Mouse (Mus musculus) intestine, embryonic 14.5 days (tissue): Measurements from ENCODE around the gene Cuedc1. TPM values are rescaled to one million over a fixed set of nuclear protein-coding genes. Genes with fewer than 3 reads are reported as not detected.
"Not testable (repeated sequence)": the region's sequence is repeated elsewhere in the genome, so short reads cannot be mapped to it uniquely, and the experiment has no call there.

ENCODE experiments used
- ATAC-seq: fragments of 200-750 bp; cut with Nextera tagmentation; replicated peaks from 2 replicates; pipeline ENCODE4 v1.8.0; 2017; ENCODE audit warnings: low read depth, moderate number of reproducible peaks, moderate TSS enrichment, moderate library complexity; ENCODE audit not compliant: low FRiP score, low TSS enrichment
- DNase-seq: peaks from one replicate; pipeline ENCODE4 v3.0.0-alpha.2; 2018; ENCODE audit warnings: low spot score
- H3K27ac ChIP-seq: fragments of 300-500 bp; sonication (generic); 2 replicates; pipeline ENCODE4 v1.5.1; 2014; ENCODE audit warnings: low read depth, mild to moderate bottlenecking, control low read depth
- H3K27me3 ChIP-seq: fragments of 300-500 bp; sonication (generic); replicated peaks from 2 replicates; pipeline ENCODE4 v1.6.1; 2014; ENCODE audit warnings: low read length, control low read depth; ENCODE audit not compliant: control insufficient read depth, insufficient read depth
- H3K36me3 ChIP-seq: fragments of 300-500 bp; sonication (generic); 2 replicates; pipeline ENCODE4 v1.6.1; 2014; ENCODE audit warnings: low read length, control low read depth; ENCODE audit not compliant: control insufficient read depth, insufficient read depth
- H3K4me1 ChIP-seq: fragments of 300-500 bp; sonication (generic); replicated peaks from 2 replicates; pipeline ENCODE4 v1.6.1; 2014; ENCODE audit warnings: low read length, control low read depth, mixed read lengths; ENCODE audit not compliant: control insufficient read depth, insufficient read depth
- H3K4me2 ChIP-seq: fragments of 300-500 bp; sonication (generic); 2 replicates; pipeline ENCODE4 v1.6.1; 2014; ENCODE audit warnings: low read length
- H3K4me3 ChIP-seq: fragments of 300-500 bp; sonication (generic); 2 replicates; pipeline ENCODE4 v1.5.1; 2014; ENCODE audit warnings: low read depth, low read length, control low read depth, mixed read lengths
- H3K9ac ChIP-seq: fragments of 300-500 bp; sonication (generic); 2 replicates; pipeline ENCODE4 v1.6.1; 2014; ENCODE audit warnings: mild to moderate bottlenecking, low read length
- H3K9me3 ChIP-seq: fragments of 300-500 bp; sonication (generic); 2 replicates; pipeline ENCODE4 v1.6.1; 2016; ENCODE audit warnings: low read length, control low read depth; ENCODE audit not compliant: control insufficient read depth
- WGBS: fragments of 180-500 bp; shearing (Covaris S2); extraction: QIAGEN DNeasy Blood & Tissue Kit; methylation state at CpG from one replicate; pipeline ENCODE4 v1.1.7; 2014; 5-methylcytosine and 5-hydroxymethylcytosine counted together
- polyA plus RNA-seq: library from polyadenylated mRNA; unstranded; fragments of >200 nt; fragmentation: Nextera tagmentation; extraction: Ambion mirVana; gene quantifications from 2 replicates; pipeline ENCODE4 v1.2.1, GENCODE M21; 2014

Gene Cuedc1
- polyA plus RNA-seq, 1 experiment from 2014 or later, result 16.7 TPM

- peak overlapping the region; percentile 6; the same call in 1 of the 2 replicates for H3K4me3 ChIP-seq
- H3K27me3 ChIP-seq, result peaks cover 33% of the 10 kb centered on the region
- peak overlapping the region; percentile 27; the same call in 1 of the 2 replicates for H3K9ac ChIP-seq
- H3K36me3 ChIP-seq, result peaks cover 3% of the 10 kb centered on the region; the same call in 1 of the 2 replicates
- DNase-seq (peak; percentile 69), ATAC-seq (no peak)
- no peak overlapping the region for H3K27ac ChIP-seq
- H3K4me1 ChIP-seq, result peaks cover 26% of the 10 kb centered on the region
- H3K4me2 ChIP-seq, result peak overlapping the region; percentile 36
- no peaks in the 10 kb centered on the region for H3K9me3 ChIP-seq
- 20% methylated on average over 29 of the region's 29 CpGs for WGBS
Measured at GRCm38 (mm10) chr11:88193824-88194696, 96.2 kb downstream of the Cuedc1 start.

- Histone ChIP-seq H3K4me1 (peaks cover 26% of the 10 kb centered on the region), H3K27me3 (peaks cover 33% of the 10 kb centered on the region)
- H3K9ac ChIP-seq, H3K9me3 ChIP-seq, H3K27ac ChIP-seq, DNase-seq, H3K4me3 ChIP-seq, H3K4me2 ChIP-seq, ATAC-seq, H3K36me3 ChIP-seq: not testable (repeated sequence)
- WGBS, result 87% methylated on average over 3 of the region's 3 CpGs
Measured at GRCm38 (mm10) chr11:88195699-88196098, 97.8 kb downstream of the Cuedc1 start.

GRCm38 (mm10) chr11:88197153-88197576, 99.3 kb downstream of the Cuedc1 start:
- H3K27ac ChIP-seq, result peak overlapping the region; percentile 63; the same call in 1 of the 2 replicates
- no peak overlapping the region for H3K4me2 ChIP-seq
- H3K4me3 ChIP-seq, result no peak overlapping the region
- WGBS, result 3% methylated on average over 2 of the region's 2 CpGs
- no peaks in the 10 kb centered on the region for H3K9me3 ChIP-seq
- peaks cover 26% of the 10 kb centered on the region for H3K27me3 ChIP-seq
- H3K4me1 ChIP-seq, result peaks cover 26% of the 10 kb centered on the region
- no peaks in the 10 kb centered on the region for H3K36me3 ChIP-seq
- no peak overlapping the region for H3K9ac ChIP-seq
- DNase-seq (no peak), ATAC-seq (no peak; the same call in 1 of the 2 replicates)

GRCm38 (mm10) chr11:88198223-88198622, 100.4 kb downstream of the Cuedc1 start:
- no peaks in the 10 kb centered on the region for H3K9me3 ChIP-seq
- peaks cover 17% of the 10 kb centered on the region for H3K27me3 ChIP-seq
- H3K9ac ChIP-seq, result no peak overlapping the region
- H3K4me2 ChIP-seq, result no peak overlapping the region
- ATAC-seq (no peak), DNase-seq (no peak)
- peaks cover 17% of the 10 kb centered on the region for H3K4me1 ChIP-seq
- no peak overlapping the region for H3K4me3 ChIP-seq
- H3K36me3 ChIP-seq, result no peaks in the 10 kb centered on the region
- 53% methylated on average over 4 of the region's 4 CpGs for WGBS
- no peak overlapping the region for H3K27ac ChIP-seq

- Histone ChIP-seq H3K4me3 (no peak overlapping the region), H3K27me3 (no peaks in the 10 kb centered on the region), H3K27ac (no peak overlapping the region), H3K4me1 (peaks cover 15% of the 10 kb centered on the region), H3K36me3 (no peaks in the 10 kb centered on the region; the same call in 1 of the 2 replicates), H3K4me2 (no peak overlapping the region), H3K9me3 (no peaks in the 10 kb centered on the region), H3K9ac (no peak overlapping the region)
- ATAC-seq, result no peak
- DNase-seq, result no peak
- WGBS, result 72% methylated on average over 2 of the region's 2 CpGs
Measured at GRCm38 (mm10) chr11:88201172-88201571, 103.3 kb downstream of the Cuedc1 start.

- Histone ChIP-seq H3K36me3 (no peaks in the 10 kb centered on the region; the same call in none of the 2 replicates), H3K9ac (no peak overlapping the region), H3K4me2 (no peak overlapping the region), H3K9me3 (no peaks in the 10 kb centered on the region), H3K4me1 (peaks cover 15% of the 10 kb centered on the region), H3K27ac (no peak overlapping the region), H3K27me3 (no peaks in the 10 kb centered on the region), H3K4me3 (no peak overlapping the region)
- ATAC-seq, result no peak
- no peak for DNase-seq
- 18% methylated on average over 2 of the region's 2 CpGs for WGBS
Measured at GRCm38 (mm10) chr11:88202077-88202476, 104.2 kb downstream of the Cuedc1 start.

- H3K9me3 ChIP-seq, result no peaks in the 10 kb centered on the region
- no peaks in the 10 kb centered on the region for H3K27me3 ChIP-seq
- H3K36me3 ChIP-seq, result peaks cover 12% of the 10 kb centered on the region
- peak; percentile 91 for DNase-seq
- H3K4me1 ChIP-seq, result peaks cover 10% of the 10 kb centered on the region
- peak within 1 kb of the TSS; percentile 79 for H3K27ac ChIP-seq
- H3K4me2 ChIP-seq, result peak within 1 kb of the TSS; percentile 92
- peak; percentile 94 for ATAC-seq
- under 1% methylated on average over 51 of the region's 51 CpGs for WGBS
- peak within 1 kb of the TSS; percentile 79 for H3K9ac ChIP-seq
- H3K4me3 ChIP-seq, result peak within 1 kb of the TSS; percentile 85
Measured at GRCm38 (mm10) chr11:88203712-88204532, 106.1 kb downstream of the Cuedc1 start, which contains the start of gene Mrps23. Gene Mrps23 (plus strand): TSS chr11:88204388.

GRCm38 (mm10) chr11:88204593-88205368, 106.9 kb downstream of the Cuedc1 start:
- DNase-seq (no peak), ATAC-seq (0 out of 2 replicates have a peak, but pooled peaks have one; percentile 14)
- Histone ChIP-seq H3K9me3 (no peaks in the 10 kb centered on the region), H3K4me1 (peaks cover 10% of the 10 kb centered on the region), H3K36me3 (peaks cover 21% of the 10 kb centered on the region), H3K4me3 (peak overlapping the region; percentile 85), H3K27me3 (no peaks in the 10 kb centered on the region), H3K9ac (peak overlapping the region; percentile 79), H3K4me2 (peak overlapping the region; percentile 92), H3K27ac (peak overlapping the region; percentile 79; the same call in 1 of the 2 replicates)
- 31% methylated on average over 30 of the region's 30 CpGs for WGBS
